Mouse (Mus musculus): ENCODE data around the gene Pheta1. TPM values are rescaled to one million over a fixed set of nuclear protein-coding genes. Genes with fewer than 3 reads are reported as not detected.

Pheta1 gene
- polyA plus RNA-seq, 1 experiment from 2014 or later: 47.1 TPM

DNA sequence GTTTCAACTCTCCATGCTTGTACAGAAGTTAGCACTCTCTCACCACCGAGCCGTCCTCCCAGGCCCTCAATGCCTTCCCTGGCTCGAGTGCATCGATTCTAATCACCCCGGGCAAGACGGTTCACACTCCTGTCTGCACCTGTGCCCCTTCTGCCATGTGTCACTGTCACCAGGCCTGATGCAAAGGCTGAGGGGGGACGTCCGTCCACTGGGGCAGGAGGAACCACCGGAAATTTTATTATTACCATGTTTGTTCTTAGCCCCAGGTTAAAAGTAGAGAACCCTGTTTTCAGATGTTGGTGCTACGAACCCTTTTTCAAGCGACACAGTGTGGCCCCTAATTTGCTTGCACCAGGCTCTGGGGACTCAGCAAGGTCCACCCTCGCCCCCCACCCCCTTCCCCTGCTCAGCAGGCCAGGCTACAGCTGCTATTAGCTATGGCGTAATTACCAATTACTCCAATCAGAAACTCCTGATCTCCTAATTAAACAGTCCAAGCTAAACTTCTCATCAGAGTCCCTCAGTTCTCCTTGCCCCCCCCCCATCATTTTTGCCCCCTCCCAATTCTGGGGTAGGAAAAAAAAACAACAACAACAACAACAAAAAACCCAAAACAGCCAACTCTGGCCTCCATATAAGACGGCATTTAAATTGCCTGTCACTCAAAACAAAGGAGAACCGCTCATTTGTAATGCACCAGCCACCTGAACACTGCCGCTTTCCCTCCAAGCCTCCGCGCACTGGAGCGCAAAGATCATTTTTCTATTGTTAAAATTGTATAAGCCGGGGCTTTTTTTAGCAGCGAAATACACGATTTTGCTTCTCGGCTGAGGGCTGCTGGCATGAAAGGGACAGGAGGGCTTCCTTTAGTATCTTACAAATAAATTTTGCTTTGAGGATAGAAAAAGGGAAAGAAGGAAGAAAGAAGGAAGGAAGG is 54.3 kb downstream of the Pheta1 start:
- H3K4me1 ChIP-seq: peaks cover 15% of the 10 kb centered on the region

More for the DNA sequence above, 54.3 kb downstream of the Pheta1 start:
- ATAC-seq (ENCODE audit: low FRiP score, low read depth): 0 out of 2 replicates have a peak, but pooled peaks have one; percentile 37
- Histone ChIP-seq H3K9me3 (no peaks in the 10 kb centered on the region), H3K27ac (no peak overlapping the region), H3K4me2 (replicated peaks) (no peak overlapping the region), H3K27me3 (replicated peaks) (no peaks in the 10 kb centered on the region), H3K9ac (no peak overlapping the region), H3K4me3 (no peak overlapping the region), H3K36me3 (no peaks in the 10 kb centered on the region)
- WGBS: 45% methylated on average over 23 of the region's 23 CpGs

Small RNA genes within 50 kb of the gene (microRNA-seq; reads per million reads assigned to microRNA genes)
- gene Mir7031: not detected

Other genes with a start within 250 kb of the Pheta1 start
- 1.2 and 1.5 TPM in 2 replicates for gene Acad12, start 230.0 kb upstream of the Pheta1 start, polyA plus RNA-seq (2016; fragmentation: Nextera tagmentation; extraction: Ambion mirVana)
- 1.7 and 2.0 TPM in 2 replicates for gene Acad10, start 188.5 kb upstream of the Pheta1 start, polyA plus RNA-seq (2016; fragmentation: Nextera tagmentation; extraction: Ambion mirVana)
- gene Brap, start 188.4 kb upstream of the Pheta1 start, polyA plus RNA-seq (2016; fragmentation: Nextera tagmentation; extraction: Ambion mirVana): 52.9 and 55.4 TPM in 2 replicates
- 107 and 110 TPM in 2 replicates for gene Atxn2, start 137.6 kb upstream of the Pheta1 start, polyA plus RNA-seq (2016; fragmentation: Nextera tagmentation; extraction: Ambion mirVana)
- gene Sh2b3, start 11.3 kb upstream of the Pheta1 start, polyA plus RNA-seq (2016; fragmentation: Nextera tagmentation; extraction: Ambion mirVana): 11.3 and 12.9 TPM in 2 replicates
- gene Cux2, start 201.1 kb downstream of the Pheta1 start, polyA plus RNA-seq (2016; fragmentation: Nextera tagmentation; extraction: Ambion mirVana): 24.2 and 25.0 TPM in 2 replicates

Measured in neural tube, embryonic 12.5 days (tissue).